ENCODE assay signal across 14 mouse cellular contexts in genomic region chr19:21507561-21508232, GRCm38 (mm10). TPM values are rescaled to one million over a fixed set of nuclear protein-coding genes. Genes with fewer than 3 reads are reported as not detected.
DNase-seq lines count a peak whose midpoint lies in the region; TF ChIP-seq lines count a peak whose summit lies in the region.
"Had no signal": no experiment of that assay in that cellular context is flagged by ENCODE, and none has a peak within 500 bp of the region (broad histone marks: within the 10 kb centered on the region; RNA-seq: fewer than 3 reads in every experiment).

No protein-coding gene starts in this region.

- TF ChIP-seq CTCF in kidney, adult 2 months (conservative IDR thresholded peaks at IDR 0.05; ENCODE audit: insufficient read depth, insufficient read length, low read depth, low read length), result no peak

- TF ChIP-seq POLR2A in kidney, adult 2 months (IDR thresholded peaks at IDR 0.05; ENCODE audit: low read depth, low read length), result no peak

- 64% methylated on average over 7 of the region's 7 CpGs for WGBS in kidney, adult 2 months

- H3K27me3 ChIP-seq in kidney, adult 2 months (replicated peaks; ENCODE audit: control insufficient read depth, insufficient read depth, low read length), result no peaks in the 10 kb centered on the region
- H3K27me3 ChIP-seq: heart, embryonic 13.5 days had no signal

- no peaks in the 10 kb centered on the region; the same call in 1 of the 2 replicates for H3K4me1 ChIP-seq in kidney, adult 2 months (ENCODE audit: control insufficient read depth, insufficient read depth, low read length)

- no peaks in the 10 kb centered on the region for H3K36me3 ChIP-seq in kidney, adult 2 months (ENCODE audit: control insufficient read depth, insufficient read depth, low read length)
- H3K36me3 ChIP-seq: heart, embryonic 13.5 days had no signal

- no peak overlapping the region for H3K4me3 ChIP-seq in kidney, adult 2 months (ENCODE audit: insufficient read depth, low read depth, low read length)
- H3K4me3 ChIP-seq: heart, embryonic 13.5 days had no signal

- H3K27ac ChIP-seq in kidney, adult 2 months (ENCODE audit: insufficient read depth, low read depth, low read length), result peak overlapping the region; percentile 24; the same call in 1 of the 2 replicates
- H3K27ac ChIP-seq: heart, embryonic 13.5 days; kidney, postnatal 0 days; macrophage had no signal

- DNase-seq in kidney, adult 2 months, result peak; percentile 63
- no peak for DNase-seq in kidney, postnatal 4 days
- peak; percentile 46 for DNase-seq in CD4-positive, CD25-positive, alpha-beta regulatory T cell, adult 2 months (ENCODE audit: low read depth, low spot score)
- DNase-seq in adipocyte (ENCODE audit: low spot score), result peak; percentile 14
- peak; percentile 17 for DNase-seq in kidney, postnatal 10 days
- no peak for DNase-seq in adrenal gland, postnatal 36 days
- no peak for DNase-seq in cerebellum, postnatal 4 days (ENCODE audit: low spot score in 2 of 2)
- no peak for DNase-seq in neural tube, embryonic 10.5 days (ENCODE audit: extremely low spot score, low spot score)
- DNase-seq: cerebellum, postnatal 25 days; gastrocnemius, postnatal 36 days; thymus, postnatal 14 days had no signal

RNA-seq across cellular contexts. Expression of gene Gda, which starts 34.5 kb away (rescaled TPM):
- polyA plus RNA-seq in kidney, adult 2 months (2012; rRNA removed), result 1.1 and 1.4 TPM in 2 replicates
- total RNA-seq in adrenal gland, postnatal 36 days (2021), result 10 to 100 TPM in 1 of 2 experiments, 1 to 10 TPM in 1; 9.7 to 15.8 TPM

Comparison
In these comparisons a context has a peak if more than half of its experiments do, and no peak if none do; other contexts are left out.
1. DNase-seq: peak in kidney, adult 2 months (single experiment), CD4-positive, CD25-positive, alpha-beta regulatory T cell, adult 2 months (single experiment), adipocyte (single experiment) and kidney, postnatal 10 days (single experiment); none in kidney, postnatal 4 days (0 of 2), adrenal gland, postnatal 36 days (0 of 2), cerebellum, postnatal 4 days (0 of 2) and neural tube, embryonic 10.5 days (single experiment).